Mouse (Mus musculus): ENCODE results near the gene Rap1gap2. TPM values are rescaled to one million over a fixed set of nuclear protein-coding genes. Genes with fewer than 3 reads are reported as not detected.

Gene Rap1gap2
- 3.3 TPM for polyA plus RNA-seq (2014; fragmentation: Illumina TruSeq; extraction: RNeasy Lipid Tissue Mini Kit (QIAGEN cat#74804); ENCODE audit: low replicate concordance)

DNA sequence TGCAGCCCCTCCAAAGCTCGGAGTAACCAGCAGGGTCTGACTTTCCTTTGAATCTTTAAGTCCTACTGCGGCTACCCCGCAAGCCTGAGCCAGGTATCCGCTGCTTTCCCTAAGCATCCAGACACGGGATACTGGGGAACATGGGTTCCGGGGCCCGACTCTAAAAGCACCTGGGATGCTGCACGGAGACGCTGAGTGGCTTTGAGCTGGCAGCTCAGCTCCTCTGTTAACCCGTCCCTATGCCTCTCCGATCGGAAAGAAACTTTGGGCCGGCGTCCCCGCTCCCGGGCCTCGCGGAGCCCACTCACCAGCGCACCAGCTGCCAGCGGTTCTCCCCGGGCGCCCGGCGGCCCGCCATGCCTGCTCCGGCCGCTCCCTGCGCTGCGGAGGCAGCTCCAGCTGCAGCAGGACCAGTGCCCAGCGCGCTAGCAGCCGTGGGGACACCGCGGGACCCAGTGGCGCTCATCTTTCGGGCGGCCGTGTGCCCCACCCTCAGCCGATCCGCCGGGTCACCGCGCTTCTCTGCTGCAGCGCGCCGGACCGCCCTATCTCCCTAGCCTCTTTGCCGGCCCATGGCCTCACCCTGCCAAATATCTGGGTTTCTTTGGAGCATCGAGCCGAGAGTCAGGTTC lies at the start of gene Rap1gap2:
Rap1gap2 (minus strand) TSS at position 371 of the 632 bp plus-strand sequence.

DNA sequence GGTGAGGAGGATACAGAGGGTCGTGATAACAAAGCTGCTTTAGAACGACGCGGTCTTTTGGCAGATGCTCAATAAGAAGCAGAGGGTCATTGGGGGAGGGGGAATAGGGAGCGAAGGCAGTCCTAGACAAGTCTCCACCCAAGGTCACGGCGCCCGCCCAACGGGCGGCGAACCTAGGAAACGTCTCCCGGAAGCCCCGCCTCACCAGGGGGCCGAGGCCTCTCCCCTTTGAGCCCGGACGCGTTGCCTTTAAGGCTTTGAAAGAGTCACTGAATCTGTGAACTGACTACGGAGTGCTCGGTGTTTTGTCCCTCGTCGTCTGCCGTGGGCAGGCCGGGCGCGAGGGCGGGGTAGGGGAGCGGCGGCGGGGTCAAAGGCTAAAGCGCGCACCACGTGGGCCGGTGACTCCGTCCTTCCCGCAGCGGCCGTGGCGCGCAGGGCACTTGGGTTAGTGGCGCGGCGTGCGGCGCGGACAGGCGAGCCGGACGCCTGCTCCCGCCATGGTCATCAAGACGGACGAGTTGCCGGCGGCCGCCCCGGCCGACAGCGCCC lies 38.5 kb upstream of the Rap1gap2 start, which contains the start of gene Cluh:
Cluh (plus strand) TSS at position 401 of the 552 bp plus-strand sequence.

DNA sequence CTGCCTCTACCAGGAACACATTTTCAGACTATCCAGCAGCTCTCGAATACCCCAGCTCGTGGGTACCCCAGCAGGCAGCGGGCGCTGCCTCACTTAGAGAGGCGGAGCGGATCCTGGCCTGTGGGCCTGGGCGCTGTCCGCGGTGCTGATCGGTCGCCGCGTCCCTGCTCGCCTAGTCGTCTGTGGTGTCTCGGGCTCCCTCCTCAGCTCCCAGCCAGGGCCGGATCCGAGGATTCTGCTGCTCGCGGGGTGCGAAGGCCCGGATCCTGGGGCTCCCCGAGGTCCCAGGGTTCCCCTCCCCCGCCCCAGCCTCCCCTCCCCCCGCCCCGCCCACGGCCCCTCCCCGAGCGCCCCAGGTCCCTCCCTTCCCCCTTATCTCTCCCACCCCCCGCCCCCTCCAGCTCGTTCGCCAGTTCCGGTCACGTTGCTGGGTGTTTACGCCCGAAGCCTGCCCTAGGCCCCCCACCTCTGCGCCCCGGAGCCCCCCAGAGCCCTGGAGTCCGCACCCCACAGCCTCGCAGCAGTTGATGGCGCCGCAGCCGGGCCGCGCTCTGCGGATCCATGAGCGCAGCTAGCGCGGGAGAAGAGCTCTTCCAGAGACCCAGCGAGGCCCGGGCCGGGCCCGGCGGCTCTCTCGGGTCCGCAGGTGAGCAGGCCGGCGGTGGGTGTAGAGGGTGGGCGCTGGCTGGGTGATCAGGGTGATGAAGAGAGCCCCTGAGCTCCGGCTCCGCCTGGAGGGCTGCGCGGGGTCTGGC lies 8.7 kb upstream of the Rap1gap2 start, which contains the start of gene Ccdc92b:
Ccdc92b (plus strand) TSS at position 405 of the 755 bp plus-strand sequence.

DNA sequence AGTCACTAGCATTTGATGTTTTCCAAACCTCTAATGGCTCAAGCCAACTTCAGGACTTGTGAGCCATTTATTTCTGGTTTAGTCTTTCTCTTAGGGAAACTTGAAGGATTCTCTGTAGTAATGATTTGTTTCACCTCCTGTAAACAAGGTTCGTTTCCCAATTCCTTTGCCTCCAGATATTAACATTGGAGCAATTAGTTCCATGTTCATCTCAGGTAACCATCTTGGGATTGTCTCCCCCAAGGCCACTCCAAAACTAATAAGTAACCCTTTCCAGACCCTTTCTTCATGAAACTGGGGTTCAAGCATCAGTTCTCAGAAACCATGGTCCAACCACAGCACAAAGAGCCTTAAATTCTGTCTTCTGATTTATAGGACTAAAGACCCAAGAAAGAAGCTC lies 248.9 kb downstream of the Rap1gap2 start, which contains the start of gene Olfr412:
Olfr412 (plus strand) TSS at position 301 of the 400 bp plus-strand sequence.

DNA sequence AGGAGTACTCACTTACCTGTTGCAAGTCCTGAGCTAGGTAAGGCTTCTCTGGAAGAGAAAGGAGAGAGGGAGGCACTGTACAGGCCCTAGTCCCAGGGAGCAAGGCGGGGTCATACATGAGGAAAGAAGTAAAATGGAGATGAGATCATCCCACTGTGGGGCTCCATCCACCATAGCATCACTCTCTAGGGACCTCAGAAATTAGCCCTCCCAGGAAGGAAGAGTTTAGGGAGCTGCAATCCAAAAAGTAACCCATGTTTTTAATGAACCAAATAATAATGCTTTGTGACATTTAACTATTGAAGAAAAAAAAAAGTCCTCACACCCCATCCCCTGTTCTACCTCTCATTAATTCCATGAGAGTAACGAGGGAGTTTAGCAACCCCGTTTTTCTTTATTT lies 258.2 kb downstream of the Rap1gap2 start, which contains the start of gene Olfr411:
Olfr411 (minus strand) TSS at position 101 of the 400 bp plus-strand sequence.

DNA sequence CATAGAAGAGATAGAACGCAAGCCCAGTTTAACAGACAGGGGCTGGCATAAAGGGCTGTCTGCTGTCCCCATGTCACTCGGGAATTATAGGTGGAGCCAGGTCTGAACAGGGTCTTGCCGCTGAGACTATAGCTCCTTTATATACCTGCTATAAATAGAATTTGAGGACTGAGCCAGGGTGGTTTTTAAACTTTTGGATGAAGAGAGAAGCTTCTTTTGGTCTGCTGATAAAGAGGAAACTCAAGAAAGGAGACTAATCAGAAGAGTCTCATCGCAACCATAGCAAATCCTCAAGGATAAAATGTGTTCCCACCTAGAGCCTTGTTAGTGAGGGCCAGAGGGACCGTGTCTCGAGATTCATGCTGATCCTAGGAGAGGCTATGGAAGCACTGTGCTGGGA lies 272.8 kb downstream of the Rap1gap2 start, which contains the start of gene Olfr410:
Olfr410 (minus strand) TSS at position 101 of the 400 bp plus-strand sequence.

Other genes with a start within 250 kb of the Rap1gap2 start
- gene Olfr412, start 248.8 kb downstream of the Rap1gap2 start, polyA plus RNA-seq (2014; fragmentation: Illumina TruSeq; extraction: RNeasy Lipid Tissue Mini Kit (QIAGEN cat#74804); ENCODE audit: low replicate concordance) = not detected
- 0.11 TPM for gene Ccdc92b, start 8.7 kb upstream of the Rap1gap2 start, polyA plus RNA-seq (2014; fragmentation: Illumina TruSeq; extraction: RNeasy Lipid Tissue Mini Kit (QIAGEN cat#74804); ENCODE audit: low replicate concordance)
- 2.7 TPM for gene Cluh, start 38.6 kb upstream of the Rap1gap2 start, polyA plus RNA-seq (2014; fragmentation: Illumina TruSeq; extraction: RNeasy Lipid Tissue Mini Kit (QIAGEN cat#74804); ENCODE audit: low replicate concordance)
- 849 TPM for gene Pafah1b1, start 113.8 kb upstream of the Rap1gap2 start, polyA plus RNA-seq (2014; fragmentation: Illumina TruSeq; extraction: RNeasy Lipid Tissue Mini Kit (QIAGEN cat#74804); ENCODE audit: low replicate concordance)
- 16.0 TPM for gene Mettl16, start 159.9 kb upstream of the Rap1gap2 start, polyA plus RNA-seq (2014; fragmentation: Illumina TruSeq; extraction: RNeasy Lipid Tissue Mini Kit (QIAGEN cat#74804); ENCODE audit: low replicate concordance)
- 2.0 TPM for gene Mnt, start 220.0 kb upstream of the Rap1gap2 start, polyA plus RNA-seq (2014; fragmentation: Illumina TruSeq; extraction: RNeasy Lipid Tissue Mini Kit (QIAGEN cat#74804); ENCODE audit: low replicate concordance)